ENCODE assay signal across 8 mouse cellular contexts in the genomic region with DNA sequence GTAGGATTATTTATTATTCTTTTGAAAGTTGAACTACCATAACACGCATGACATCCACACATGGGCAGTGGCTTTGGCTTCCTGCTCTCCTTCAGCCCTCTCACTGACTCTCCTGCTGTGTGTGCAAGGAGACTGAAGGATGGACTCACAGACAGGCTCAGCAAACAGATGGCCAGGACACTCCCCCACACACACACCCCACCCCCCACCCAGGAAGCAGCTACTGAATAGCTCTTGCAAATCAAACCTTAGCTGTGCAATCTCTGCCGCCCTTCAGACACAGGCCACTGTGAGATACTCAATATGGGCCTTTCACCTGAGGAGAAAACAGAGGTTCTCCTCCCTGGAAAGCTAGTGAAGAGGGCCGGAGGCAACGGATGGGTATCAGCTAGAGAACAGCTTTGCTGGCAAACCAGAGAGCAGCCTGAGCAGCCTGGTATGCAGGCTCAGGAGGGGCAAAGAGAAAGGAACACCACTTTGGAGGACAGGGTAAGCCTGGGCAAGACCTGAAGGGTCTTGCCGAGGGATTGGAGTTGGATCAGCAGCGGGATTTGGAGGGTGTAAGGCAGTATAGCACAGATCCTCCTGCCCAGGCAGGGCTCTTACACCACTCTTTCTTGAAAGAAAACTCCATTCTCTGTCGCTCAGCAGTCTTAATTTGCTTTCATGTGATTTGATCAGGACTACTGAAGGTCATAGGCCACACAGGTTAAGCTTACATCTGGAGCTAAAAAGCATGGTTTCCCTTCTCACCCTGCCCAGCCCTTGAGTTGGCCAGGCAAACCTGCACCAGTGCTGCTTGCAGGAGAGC. TPM values are rescaled to one million over a fixed set of nuclear protein-coding genes. Genes with fewer than 3 reads are reported as not detected.
A peak's percentile ranks its signal among the peaks of the same experiment; 100 is the strongest.
DNase-seq lines count a peak whose midpoint lies in the region; ATAC-seq and TF ChIP-seq lines count a peak whose summit lies in the region.
"Had no signal": no experiment of that assay in that cellular context is flagged by ENCODE, and none has a peak within 500 bp of the region (broad histone marks: within the 10 kb centered on the region; RNA-seq: fewer than 3 reads in every experiment).

No protein-coding gene starts in this region.

- DNase-seq in MN1 (ENCODE audit: low spot score) = peak; percentile 39
- DNase-seq in forebrain, embryonic 14.5 days (ENCODE audit: low spot score) = no peak
- no peak for DNase-seq in ovary, adult 18-20 months (ENCODE audit: low spot score)
- DNase-seq in adrenal gland, adult 18-20 months (ENCODE audit: low spot score in 2 of 2) = no peak
- no peak for DNase-seq in thymus, postnatal 4 days

- H3K4me3 ChIP-seq in E14TG2a.4 (replicated peaks; ENCODE audit: low read length) = peak overlapping the region; percentile 90
- H3K4me3 ChIP-seq in forebrain, embryonic 14.5 days (ENCODE audit: low read depth, low read length) = peak overlapping the region; percentile 90
- peak overlapping the region; percentile 90 for H3K4me3 ChIP-seq in midbrain, embryonic 13.5 days (replicated peaks)

- peaks cover 15% of the 10 kb centered on the region for H3K27me3 ChIP-seq in E14TG2a.4 (ENCODE audit: insufficient read depth, low read length)
- 0 out of 2 replicates have a peak, but pooled peaks cover 3% of the 10 kb centered on the region for H3K27me3 ChIP-seq in forebrain, embryonic 14.5 days (replicated peaks; ENCODE audit: control insufficient read depth, insufficient read depth, low read length)
- H3K27me3 ChIP-seq in midbrain, embryonic 13.5 days = no peaks in the 10 kb centered on the region

- no peak for ATAC-seq in forebrain, embryonic 14.5 days
- ATAC-seq in midbrain, embryonic 13.5 days = no peak

- H3K36me3 ChIP-seq in E14TG2a.4 (ENCODE audit: insufficient read depth, low read length) = peaks cover 49% of the 10 kb centered on the region
- H3K36me3 ChIP-seq in forebrain, embryonic 14.5 days (ENCODE audit: control insufficient read depth, insufficient read depth, low read length) = no peaks in the 10 kb centered on the region
- H3K36me3 ChIP-seq in midbrain, embryonic 13.5 days = no peaks in the 10 kb centered on the region

- peaks cover 84% of the 10 kb centered on the region for H3K4me1 ChIP-seq in E14TG2a.4 (replicated peaks; ENCODE audit: low read depth, low read length)
- H3K4me1 ChIP-seq in forebrain, embryonic 14.5 days (ENCODE audit: control insufficient read depth, insufficient read depth, low read length) = peaks cover 45% of the 10 kb centered on the region
- peaks cover 76% of the 10 kb centered on the region for H3K4me1 ChIP-seq in midbrain, embryonic 13.5 days (replicated peaks)

- H3K27ac ChIP-seq in forebrain, embryonic 14.5 days (ENCODE audit: low read depth, low read length) = no peak overlapping the region; the same call in 1 of the 2 replicates
- peak overlapping the region; percentile 79 for H3K27ac ChIP-seq in midbrain, embryonic 13.5 days

- H3K4me2 ChIP-seq in forebrain, embryonic 14.5 days (ENCODE audit: low read length) = peak overlapping the region; percentile 66
- peak overlapping the region; percentile 94 for H3K4me2 ChIP-seq in midbrain, embryonic 13.5 days (replicated peaks)

- no peak for TF ChIP-seq CTCF in E14TG2a.4 (conservative IDR thresholded peaks at IDR 0.05; ENCODE audit: low read length)

- 24% methylated on average over 7 of the region's 7 CpGs for WGBS in forebrain, embryonic 14.5 days
- 11% methylated on average over 7 of the region's 7 CpGs for WGBS in midbrain, embryonic 13.5 days

- H3K9ac ChIP-seq in forebrain, embryonic 14.5 days (ENCODE audit: low read length) = peak overlapping the region; percentile 97
- peak overlapping the region; percentile 98 for H3K9ac ChIP-seq in midbrain, embryonic 13.5 days (replicated peaks)

- no peaks in the 10 kb centered on the region for H3K9me3 ChIP-seq in E14TG2a.4 (ENCODE audit: low read length)
- H3K9me3 ChIP-seq in forebrain, embryonic 14.5 days (replicated peaks; ENCODE audit: control insufficient read depth, low read length) = no peaks in the 10 kb centered on the region
- H3K9me3 ChIP-seq in midbrain, embryonic 13.5 days = no peaks in the 10 kb centered on the region

RNA-seq across cellular contexts. Expression of a gene that starts 3.1 kb away (rescaled TPM):
- 17.5 and 24.5 TPM in 2 replicates for polyA plus RNA-seq in forebrain, embryonic 14.5 days (2014; fragmentation: Nextera tagmentation; extraction: Ambion mirVana)
- polyA plus RNA-seq in midbrain, embryonic 13.5 days (2015; fragmentation: Nextera tagmentation; extraction: Ambion mirVana) = 50.0 and 56.8 TPM in 2 replicates
- 1 to 10 TPM; 5.1 to 6.1 TPM for total RNA-seq in adrenal gland, adult 18-20 months (2021)
- total RNA-seq: neutrophil, adult 5-6 weeks had no signal
